Mouse (Mus musculus) layer of hippocampus, adult 18-20 months (tissue): ENCODE data around the gene Cbx8. TPM values are rescaled to one million over a fixed set of nuclear protein-coding genes. Genes with fewer than 3 reads are reported as not detected.

Source experiments
- DNase-seq, 2 experiments: peaks; one replicate each; pipeline ENCODE4 v3.0.0; 2022; ENCODE audit warnings: low spot score in 2 of 2
- total RNA-seq, 2 experiments: library from RNA; stranded (reverse); gene quantifications; 2 replicates each; pipeline ENCODE4 v1.2.3; 2021

Cbx8 gene
- total RNA-seq, 2 experiments from 2014 or later = 8.7 to 10.9 TPM

DNA sequence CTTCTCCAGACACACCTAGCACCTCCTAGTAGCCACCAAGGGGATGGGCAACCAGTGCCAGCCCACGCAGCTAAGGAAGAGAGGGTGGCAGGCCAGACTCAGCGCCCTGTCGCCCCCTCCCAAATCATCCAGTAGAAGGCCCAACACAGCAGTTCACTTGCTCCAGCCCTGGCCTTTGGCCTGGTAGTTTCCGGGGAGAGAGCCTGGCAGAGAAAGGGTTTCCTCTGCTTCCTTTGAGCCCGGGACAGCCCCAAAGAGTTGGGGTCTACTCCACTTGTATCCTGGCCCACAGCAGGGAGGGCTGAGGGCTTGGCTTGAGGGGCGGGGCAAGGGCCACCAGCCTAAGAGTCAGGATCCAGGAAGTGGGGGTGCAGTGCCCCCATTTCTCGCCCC, 38.7 kb upstream of the Cbx8 start:
- DNase-seq = no peak

DNA sequence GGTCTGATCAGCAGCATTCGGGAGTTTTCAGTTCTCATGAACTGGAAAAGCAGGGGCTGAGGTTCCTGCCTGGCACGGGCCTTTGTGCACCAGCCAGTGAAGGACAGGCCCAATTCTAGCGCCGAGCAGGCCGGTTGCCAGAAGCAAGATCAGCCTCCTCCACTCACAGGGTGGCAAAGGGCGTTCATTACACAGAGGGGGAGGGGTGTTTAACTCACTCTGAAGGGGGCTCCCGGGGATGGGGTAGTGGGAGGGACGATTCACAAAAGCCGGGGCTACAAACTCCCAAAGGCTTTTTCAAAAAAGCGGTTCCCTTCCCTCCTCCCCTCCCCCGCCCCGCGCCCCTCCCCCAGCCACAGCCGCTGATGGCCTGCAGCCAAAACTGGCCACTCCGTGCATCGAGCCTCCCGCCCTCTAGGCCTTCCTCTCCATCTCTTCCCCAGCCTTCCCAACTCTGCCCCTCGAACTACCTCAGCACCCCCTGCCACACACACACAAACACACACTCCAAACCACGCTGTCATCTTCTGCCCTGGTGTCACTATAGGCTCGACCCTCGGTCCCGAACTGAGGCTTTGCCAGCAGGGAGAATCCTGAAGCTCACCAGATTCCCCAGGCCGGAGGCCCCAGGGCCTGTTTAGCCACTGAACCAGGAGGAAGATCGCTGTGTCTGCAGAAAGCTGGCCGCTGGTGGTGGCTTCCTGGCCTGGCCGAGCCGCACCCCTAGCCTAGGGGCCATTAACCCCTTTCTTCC, 38.1 kb upstream of the Cbx8 start:
- DNase-seq = peak in 1 of 2 experiments; percentile 54

DNA sequence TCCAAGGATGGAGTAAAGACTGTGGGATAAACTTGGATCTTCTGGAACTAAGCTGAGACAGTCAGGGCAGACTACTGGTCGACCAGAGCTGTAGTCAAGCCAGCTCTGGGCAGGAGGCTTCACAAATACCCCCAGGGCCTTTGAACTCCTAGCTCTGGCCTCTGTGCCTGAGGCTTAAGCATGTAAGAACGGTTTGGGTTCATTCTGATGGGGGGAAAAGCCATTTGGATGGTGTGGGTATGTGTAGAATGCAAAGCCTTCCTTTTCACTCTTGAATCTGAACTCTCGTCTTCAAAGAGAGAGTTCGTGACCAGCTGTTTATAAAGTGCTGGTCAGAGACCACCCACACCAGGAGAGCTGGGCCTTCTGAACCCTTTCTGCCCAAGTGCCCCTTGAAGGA, 37.0 kb upstream of the Cbx8 start:
- DNase-seq = no peak

DNA sequence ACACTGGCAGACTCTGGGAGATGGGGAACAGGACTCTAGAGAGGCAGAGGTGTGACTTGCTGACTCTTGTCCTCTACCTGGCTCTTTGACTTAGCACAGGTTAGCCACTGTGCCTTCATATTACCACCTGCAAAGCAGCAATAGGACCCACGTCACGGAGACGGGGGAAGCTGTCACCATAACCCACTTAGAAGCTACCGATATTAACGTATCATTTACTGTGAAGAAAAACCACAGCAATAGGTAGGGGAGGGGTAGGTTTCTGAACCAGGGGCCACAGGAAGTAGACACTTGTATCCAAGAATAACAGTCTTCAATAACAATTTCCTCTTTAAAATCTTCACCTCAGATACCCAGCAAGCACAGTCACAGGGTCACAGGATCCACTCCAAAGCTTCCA, 35.0 kb upstream of the Cbx8 start:
- DNase-seq = no peak

DNA sequence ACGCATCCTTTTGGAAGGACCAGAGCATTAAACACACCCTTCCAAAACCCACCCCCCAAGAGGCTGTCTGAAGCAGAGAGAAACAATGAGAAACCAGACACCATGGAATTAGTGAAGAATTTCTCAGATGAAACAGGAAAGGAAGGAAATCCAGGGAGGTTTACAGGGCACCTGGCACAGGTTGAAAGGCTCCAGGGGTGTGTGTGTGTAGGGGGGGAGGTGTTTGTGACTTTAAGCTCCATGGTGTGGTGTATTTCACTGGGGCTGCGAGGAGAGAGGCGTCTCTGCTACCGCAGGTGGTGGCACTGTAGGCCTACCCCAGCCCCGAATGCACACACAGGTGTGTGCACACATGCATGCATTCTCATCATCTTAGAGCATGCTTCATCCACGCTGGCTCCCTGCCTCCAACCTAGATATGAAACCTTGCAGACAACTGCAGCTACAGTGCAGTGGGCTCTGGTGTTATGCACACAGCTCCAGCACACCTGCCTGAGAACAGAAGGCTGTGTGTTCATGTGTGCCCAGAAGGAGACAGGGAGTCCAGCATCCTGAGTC, 33.2 kb upstream of the Cbx8 start:
- DNase-seq = no peak

DNA sequence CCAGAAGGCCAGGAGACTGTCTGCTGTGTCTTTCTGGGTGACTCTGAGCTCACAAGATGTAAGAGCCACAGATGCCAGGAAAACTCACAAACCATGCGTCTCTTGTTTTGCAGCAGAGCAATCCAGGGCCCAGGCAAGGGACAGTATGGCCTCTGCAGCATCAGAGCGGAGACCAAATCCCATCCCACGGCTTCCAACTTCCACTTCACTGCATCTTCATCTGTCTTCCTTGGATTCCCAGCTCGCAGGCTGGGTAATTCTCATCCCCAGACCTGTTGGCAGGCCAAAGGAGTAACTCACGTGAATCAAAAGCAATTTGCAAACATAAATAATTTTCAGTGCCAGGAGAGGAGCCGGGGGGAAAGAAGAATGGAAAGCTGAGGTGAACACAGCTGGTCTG, 32.2 kb upstream of the Cbx8 start:
- no peak for DNase-seq

DNA sequence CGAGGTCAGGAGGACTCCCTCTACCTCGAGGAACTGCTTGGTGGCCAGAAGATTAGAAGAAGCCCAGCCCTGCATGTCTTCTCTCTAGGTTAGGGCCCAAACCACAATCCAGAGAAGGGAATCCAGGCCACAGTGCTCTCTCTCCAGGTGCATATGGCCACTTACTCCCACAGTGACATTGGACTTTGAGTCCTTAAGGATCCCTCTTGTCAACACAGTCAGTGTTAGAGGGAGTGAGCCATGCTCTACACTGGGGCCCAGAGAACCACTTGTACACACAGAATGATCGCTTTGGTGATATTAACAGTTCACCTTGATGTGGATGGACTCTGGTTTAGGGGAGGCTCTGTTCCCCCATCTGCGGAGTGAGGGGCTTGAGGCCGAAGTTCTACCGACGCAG, 31.5 kb upstream of the Cbx8 start:
- no peak for DNase-seq

DNA sequence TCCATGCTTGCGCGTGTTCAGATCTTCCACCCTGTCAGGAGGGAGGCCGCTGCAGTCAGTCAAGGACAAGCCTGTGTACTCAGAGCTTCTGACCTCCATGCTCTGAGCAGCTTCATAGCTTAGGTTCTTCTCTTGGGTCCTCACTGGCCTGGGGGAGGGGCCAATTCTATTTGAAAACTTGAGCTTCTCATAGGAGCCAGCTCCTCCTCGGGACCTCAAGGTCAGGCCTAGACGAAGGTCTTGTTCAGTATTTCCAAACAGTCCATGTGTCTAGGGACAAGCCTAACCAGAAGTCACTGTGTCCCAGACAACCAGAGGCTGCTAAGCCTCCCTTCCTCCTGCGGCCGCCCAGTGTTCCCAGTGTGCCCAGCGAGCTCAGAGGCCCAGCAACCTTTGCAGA, 26.1 kb upstream of the Cbx8 start:
- no peak for DNase-seq

DNA sequence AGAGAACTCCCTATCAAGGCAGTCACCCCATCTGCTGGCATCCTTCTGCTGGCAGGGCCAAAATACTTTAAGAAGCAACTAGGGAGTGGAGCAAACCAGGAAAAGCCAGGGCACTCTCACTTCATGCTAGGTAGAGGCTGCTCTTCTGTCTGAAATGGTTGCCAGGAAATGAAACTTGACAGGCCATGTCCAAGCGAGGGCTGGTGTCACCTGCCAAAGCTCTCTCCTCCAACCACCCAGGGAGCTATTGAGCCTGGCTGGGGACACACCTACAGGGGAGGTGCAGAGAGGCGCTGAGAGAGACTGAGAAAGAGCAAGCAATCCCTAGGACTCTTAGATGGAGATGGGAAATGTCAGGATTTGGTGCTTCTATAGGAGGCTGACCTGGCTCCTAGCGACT, 18.5 kb upstream of the Cbx8 start:
- no peak for DNase-seq

DNA sequence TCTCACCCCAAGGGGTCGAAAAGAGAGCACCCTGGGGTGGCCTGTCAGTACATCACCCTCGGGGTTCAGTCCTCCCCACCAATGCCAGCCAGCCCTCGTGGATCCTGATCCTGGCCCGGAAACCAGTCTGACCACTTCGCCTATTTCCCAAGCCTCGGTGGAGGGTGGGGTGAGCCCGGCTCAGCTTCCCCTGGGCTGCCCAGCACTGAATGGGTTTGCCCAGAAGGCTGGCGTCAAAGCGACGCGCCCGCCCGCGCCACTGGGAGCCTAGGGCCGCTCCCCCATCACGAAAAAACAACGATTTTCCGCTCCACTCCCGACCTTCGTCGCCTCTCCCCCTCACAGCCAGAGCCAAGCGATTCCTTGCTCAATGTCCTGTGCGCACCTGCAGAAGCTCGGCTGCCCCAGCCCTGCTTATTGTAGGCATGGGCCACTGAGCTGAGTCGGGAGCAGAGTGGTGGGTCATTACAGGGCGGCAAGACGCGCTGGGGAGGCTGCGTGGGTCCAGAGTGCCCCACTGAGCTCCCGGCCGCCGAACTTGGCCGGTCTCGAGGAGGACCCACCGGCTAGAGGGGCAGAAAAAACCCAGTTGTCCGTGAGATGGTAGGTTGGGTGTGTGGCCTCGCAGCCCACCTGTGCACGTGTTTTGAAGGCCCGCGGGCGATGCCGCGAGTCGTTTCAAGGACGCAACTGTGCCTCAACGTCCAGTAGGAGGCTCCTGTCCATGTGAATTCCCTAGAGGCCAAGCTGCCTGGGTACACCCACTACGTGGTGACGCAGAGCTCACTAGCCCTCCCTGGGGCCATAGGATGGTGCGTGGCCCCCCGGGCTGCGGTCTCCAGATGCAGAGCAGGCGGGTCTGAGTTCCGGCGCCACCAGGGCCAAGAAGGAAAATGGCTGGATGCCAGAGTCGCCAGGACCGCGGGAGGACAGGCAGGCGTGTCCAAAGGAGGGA, 17.5 kb upstream of the Cbx8 start:
- DNase-seq = no peak

DNA sequence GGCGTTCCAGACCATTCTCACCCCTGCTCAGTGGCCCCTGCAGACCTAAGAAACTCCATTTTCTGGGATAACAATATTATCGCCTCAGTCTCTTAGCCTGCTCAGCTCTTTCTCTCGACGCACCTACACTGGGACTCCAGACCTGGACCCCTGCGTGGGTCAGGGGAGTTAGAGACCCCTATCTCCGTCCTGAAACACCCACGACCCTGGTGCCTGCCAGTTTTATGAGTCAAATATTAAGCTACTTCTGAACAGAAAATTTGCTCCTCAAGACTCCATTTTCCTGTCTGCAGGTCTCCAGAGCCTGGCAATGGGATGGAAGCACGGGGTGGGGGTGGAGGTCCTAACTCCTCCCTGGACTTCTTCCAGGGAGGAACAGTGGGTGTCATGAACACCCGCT, 16.5 kb upstream of the Cbx8 start:
- DNase-seq = no peak

DNA sequence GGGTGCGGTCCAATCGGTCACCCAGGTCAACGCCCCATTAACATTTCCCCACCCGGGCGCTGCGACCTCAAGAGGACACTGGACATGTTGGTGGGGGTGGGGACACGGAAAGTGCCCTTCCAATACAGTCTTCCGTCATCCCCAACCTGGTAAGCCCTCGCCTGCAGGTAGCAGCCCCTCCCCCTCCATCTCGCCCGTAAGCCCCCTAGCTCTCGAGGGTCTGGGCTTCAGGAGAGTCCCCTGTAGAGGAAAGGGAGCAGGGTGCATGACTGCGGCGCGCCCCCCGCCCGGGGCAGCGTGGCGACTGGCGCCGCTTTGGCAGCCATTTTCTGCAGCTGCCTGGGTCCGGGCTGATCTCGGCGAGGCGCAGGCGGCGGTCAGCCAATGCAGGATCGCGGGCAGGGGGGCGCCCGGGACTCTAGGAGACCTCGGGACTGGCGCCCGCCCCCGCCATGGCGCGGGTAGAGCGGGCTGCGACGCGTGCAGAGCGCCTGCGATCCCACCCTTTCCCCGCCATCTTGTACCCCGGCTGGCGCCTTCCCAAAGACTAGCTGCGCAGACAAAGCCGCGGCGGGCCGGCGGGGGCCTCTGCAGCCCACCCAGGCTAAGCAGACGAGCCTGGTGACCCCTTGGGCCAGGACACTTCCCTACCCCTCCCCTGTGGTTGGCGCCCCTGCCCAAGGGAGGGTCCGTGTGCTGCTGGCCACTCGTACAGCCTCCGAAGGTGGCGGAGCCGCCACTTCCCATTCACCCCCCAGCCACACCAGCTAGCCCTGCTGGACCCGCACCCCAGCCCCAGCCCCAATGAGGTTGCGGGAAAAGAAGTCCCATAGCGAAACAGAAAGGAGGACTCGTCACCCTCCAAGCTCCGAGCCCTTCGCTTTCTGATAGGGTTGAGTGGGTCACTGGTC, 15.8 kb upstream of the Cbx8 start:
- DNase-seq = no peak

DNA sequence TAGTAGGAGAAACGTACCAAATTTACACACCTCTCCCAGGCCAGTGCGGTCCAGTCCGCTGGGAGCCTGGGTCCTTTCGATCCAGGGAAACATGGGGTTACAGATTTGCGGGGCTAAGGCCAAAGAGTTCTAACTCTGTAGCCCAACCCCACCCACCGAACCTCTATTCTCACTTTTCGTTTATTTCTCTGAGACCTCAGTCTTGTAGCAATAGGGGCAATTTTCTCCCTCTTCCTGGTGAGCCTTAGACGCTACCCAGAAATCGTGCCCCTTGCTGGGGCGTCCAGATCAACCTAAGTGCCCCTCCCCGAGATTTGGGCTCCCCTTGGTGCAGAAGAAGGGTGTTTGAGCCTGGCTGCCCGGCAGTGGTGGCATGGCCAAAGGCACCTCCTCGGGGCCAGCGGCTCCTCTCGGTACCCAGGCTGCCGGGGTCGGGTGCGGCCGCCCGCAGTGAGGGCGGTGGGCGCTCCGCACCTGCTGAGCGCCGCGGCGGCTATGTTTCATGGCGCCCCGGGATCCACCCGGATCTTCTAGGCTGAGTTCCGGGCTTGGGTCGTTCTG, 14.9 kb upstream of the Cbx8 start:
- DNase-seq = no peak

DNA sequence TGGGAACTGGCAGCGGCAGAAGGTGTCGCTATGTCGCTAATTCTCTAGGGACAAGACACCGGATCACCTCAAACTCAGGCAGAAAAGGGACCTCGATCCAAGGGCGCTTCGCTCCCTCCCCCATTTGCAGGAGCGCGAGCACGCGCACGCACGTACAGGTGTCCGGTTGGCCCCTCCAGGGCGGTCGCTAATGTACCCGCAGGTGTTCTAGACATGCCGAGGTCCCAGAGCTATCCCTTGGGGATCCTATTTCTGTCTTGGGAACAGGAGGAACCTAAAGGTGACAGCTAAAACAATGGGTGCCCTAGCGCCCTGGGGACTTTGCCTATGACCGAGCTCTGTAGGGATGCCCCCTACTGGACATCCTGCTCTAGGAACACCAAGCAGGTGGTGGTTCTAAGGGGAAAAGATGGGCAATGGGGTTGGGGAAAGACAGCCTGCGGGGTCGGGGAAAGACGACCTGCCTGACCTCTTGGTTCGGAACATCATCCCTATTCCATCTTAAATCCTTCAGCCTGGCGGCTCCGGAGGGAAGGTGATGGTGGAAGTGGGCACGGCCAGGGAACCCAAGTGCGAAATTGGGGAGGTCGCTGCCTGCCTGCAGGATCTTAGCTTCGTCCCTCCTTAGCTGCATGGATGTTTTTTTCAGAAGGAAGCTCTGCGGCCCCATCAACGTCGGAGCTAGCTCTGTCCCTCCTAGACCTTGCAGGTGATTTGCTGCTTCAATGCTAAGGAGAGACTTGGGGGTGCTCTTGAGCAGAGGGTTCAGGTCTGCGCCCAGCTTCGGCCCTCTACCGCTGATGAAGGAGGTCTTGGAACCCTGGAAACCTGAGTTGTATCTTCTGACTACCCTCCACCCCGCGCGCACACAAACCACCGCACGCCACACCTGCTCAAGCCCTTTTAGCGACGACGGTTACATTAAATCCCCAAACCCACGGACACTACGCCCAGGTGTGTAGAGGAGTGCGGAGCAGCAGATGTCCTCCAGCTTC, 13.9 kb upstream of the Cbx8 start:
- no peak for DNase-seq

DNA sequence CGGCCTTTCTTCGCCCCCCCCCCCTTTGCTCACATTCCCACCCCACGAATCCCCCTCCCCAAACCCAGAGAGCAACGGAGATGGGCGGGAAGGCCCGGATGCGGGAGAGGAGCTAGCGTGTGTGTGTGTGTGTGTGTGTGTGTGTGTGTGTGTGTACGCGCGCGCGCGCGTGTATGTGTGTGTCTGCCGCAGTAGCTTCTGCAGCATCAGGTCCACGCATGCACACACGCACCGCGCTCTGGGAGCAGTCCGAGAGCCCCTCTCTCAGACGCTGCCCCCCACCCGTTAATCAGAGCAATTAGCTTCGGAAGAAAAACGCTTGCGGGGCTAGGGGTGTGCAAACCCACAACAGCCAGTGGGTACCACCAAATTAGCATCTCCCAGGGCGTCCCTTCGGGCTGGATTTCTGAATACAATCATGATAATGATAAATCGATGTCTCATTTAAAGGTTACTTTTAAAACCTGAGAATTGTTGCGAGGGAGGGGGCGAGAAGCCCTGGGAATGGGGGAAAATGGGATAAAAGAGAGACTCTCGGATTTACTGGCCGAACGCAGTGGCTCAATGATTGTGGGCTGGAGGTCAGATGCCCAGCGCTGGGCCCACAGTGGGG, 13.1 kb upstream of the Cbx8 start:
- no peak for DNase-seq

DNA sequence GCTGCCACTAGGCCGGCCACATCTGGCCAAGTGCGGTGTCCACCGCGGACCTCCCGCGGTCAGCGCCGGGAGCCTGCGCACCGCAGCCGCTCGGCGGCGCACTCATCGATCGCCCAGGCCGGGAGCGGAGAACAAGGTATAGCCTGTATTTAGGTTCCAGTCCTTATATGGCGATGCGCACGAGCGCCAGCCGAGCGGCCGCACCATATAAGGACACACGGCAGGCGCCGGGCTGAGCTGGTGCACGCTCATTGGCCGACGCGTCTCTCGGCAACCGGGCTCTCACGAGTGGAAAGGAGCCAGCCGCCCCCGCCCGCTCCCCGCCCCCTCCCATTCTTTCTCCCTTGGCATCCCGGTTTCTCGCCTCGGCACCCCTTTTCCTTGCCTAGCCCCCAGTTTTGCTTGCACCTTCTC, 12.5 kb upstream of the Cbx8 start:
- peak; percentile 61 to 78 for DNase-seq

DNA sequence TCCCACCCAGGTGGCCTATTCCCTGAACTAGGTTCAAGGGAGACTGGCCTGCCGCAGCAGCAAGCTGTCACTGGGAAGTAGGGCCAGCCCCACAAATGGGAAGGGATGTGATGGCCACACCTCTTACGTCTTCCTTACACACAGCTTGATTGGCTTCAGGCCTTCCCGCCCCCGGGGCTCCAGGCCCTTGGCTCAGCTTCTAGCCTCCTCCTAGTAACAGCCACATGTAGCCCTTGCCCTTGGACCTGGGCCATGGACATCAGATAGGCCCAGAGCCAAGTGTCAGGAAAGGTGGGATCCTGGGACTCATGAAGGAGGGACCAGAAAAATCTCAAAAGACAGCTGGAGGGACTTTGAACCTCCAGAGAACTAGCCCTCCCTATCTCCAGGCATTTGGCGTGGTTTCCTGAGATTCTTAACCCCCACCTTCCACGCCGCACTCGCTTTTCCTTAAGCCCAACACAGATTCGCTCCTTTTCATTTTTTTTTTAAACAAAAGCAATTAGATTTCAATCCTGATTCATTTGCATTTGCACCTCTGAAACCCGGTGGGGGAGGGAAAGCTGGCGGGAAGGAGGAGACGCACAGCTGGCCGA, 12.0 kb upstream of the Cbx8 start:
- no peak for DNase-seq

DNA sequence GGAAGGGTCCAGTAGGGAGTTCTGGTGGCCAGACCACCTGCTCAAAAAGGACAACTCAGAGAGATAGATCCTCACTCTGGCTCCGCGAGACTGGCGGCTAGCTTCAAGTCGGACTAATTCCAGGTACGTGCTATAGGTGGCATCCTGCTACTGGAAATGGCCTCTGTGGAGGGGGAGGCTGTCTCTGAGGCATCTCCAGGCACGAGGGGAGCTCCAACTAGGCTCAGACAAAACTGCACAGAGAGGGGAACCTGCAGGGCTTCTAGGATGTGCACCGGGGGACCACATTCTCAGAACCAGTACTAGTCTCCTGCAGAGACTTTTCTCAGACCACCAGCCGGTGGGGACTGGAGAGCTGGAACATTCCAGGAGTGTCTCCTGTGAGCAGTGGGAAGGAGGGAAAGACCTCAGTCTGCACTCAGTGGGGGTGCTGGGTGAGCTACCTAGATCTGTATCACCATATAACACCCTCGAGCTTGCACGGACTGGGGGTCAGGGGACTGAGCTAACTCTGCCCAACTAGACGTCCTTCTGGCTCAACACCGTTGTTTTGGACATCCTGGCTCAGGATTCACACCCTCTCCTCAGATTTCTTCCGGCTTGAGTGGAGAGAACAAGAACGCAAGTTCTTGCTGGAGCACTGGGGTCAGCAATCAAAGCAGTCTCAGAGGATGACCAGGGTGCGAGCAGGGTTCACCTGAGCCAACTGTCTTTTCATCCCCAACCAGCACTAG, 11.3 kb upstream of the Cbx8 start:
- no peak for DNase-seq
